Mouse (Mus musculus) hindbrain, embryonic 10.5 days (tissue): ENCODE results near the gene Rpgrip1l. TPM values are rescaled to one million over a fixed set of nuclear protein-coding genes. Genes with fewer than 3 reads are reported as not detected.

Experiments used
- DNase-seq: peaks from one replicate; pipeline ENCODE4 v3.0.0-alpha.2; 2017; ENCODE audit warnings: low spot score
- H3K27ac ChIP-seq: fragments of 300-500 bp; sonication (generic); 2 replicates; pipeline ENCODE4 v1.5.1; 2016; ENCODE audit warnings: mild to moderate bottlenecking, moderate library complexity
- H3K27me3 ChIP-seq: fragments of 300-500 bp; sonication (generic); 2 replicates; pipeline ENCODE4 v1.6.1; 2016; ENCODE audit warnings: mild to moderate bottlenecking; ENCODE audit not compliant: poor library complexity, insufficient read depth, severe bottlenecking
- H3K36me3 ChIP-seq: fragments of 300-500 bp; sonication (generic); 2 replicates; pipeline ENCODE4 v1.6.1; 2016; ENCODE audit warnings: mild to moderate bottlenecking, moderate library complexity
- H3K4me1 ChIP-seq: fragments of 300-500 bp; sonication (generic); replicated peaks from 2 replicates; pipeline ENCODE4 v1.6.1; 2016; ENCODE audit warnings: mild to moderate bottlenecking
- H3K4me3 ChIP-seq: fragments of 300-500 bp; sonication (generic); 2 replicates; pipeline ENCODE4 v1.5.1; 2016; ENCODE audit warnings: mild to moderate bottlenecking, moderate library complexity
- H3K9me3 ChIP-seq: fragments of 300-500 bp; sonication (generic); 2 replicates; pipeline ENCODE4 v1.6.1; 2016; ENCODE audit warnings: mild to moderate bottlenecking, moderate library complexity
- WGBS: fragments of 180-500 bp; shearing (Covaris S2); methylation state at CpG from one replicate; pipeline ENCODE4 v1.1.7; 2016; 5-methylcytosine and 5-hydroxymethylcytosine counted together
- polyA plus RNA-seq: library from polyadenylated mRNA; unstranded; fragments of >200 nt; fragmentation: Nextera tagmentation; extraction: Ambion mirVana; gene quantifications from 2 replicates; pipeline ENCODE4 v1.2.1, GENCODE M21; 2016

Gene Rpgrip1l
- polyA plus RNA-seq, 1 experiment from 2014 or later, result 8.9 TPM

DNA sequence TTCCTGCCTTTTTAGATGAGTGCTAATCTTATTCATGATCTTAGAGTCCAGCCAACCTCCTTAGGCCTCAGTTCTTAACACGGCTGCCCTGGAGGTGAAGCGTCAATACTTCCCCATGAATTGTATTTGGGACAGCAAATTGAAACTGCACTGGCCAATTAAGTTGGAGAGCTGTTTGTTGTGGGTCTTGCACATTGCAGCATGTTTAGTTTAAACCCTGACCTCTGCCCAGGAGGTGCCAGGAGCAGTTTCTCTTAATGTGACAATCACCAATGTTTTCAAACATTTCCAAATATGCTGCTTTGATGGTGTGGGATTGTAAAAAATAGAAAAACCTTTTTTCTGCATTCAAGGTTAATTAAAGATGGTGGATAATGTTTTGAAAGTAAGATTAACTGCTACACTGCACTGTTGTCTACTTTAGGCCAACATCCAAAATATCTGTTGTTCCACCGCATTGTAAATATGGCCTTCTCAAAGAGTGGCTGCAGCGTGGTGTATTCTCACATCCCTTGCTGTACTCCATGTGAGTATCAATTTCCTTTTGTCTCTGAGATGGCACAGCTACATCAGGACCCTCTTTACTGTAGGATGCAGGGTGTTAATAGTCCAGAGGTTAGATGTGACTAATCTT lies 67.1 kb downstream of the Rpgrip1l start:
- 71% methylated on average over 4 of the region's 4 CpGs for WGBS
- H3K27me3 ChIP-seq, result no peaks in the 10 kb centered on the region
- no peaks in the 10 kb centered on the region for H3K9me3 ChIP-seq
- DNase-seq, result no peak
- peaks cover 5% of the 10 kb centered on the region; the same call in 1 of the 2 replicates for H3K4me1 ChIP-seq
- H3K36me3 ChIP-seq, result peaks cover 15% of the 10 kb centered on the region
- H3K4me3 ChIP-seq, result no peak overlapping the region
- H3K27ac ChIP-seq, result no peak overlapping the region

DNA sequence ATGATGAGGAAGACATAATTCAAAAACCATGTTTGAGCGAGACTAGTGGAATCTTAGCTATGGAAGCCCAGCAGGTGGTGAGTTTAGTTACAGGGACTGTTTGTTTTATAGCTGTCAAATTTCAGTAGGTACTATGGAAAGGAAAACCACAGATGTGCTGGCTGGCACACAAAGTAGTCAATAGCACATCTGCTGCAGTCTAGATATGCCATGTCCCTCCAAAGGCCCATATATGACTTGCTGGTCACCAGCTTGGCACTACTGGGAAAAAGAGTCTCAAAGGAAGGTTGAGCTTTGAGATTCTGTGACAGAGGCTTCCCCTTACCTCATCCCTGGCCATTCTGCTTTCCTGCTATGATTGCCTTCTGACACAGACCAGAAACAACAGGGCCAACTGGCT lies 70.3 kb downstream of the Rpgrip1l start:
- WGBS, result 72% methylated on average over 1 of the region's 1 CpGs
- no peak for DNase-seq
- H3K36me3 ChIP-seq, result no peaks in the 10 kb centered on the region; the same call in 1 of the 2 replicates
- H3K4me3 ChIP-seq, result no peak overlapping the region
- H3K9me3 ChIP-seq, result no peaks in the 10 kb centered on the region
- H3K27ac ChIP-seq, result no peak overlapping the region
- peaks cover 5% of the 10 kb centered on the region; the same call in 1 of the 2 replicates for H3K4me1 ChIP-seq
- H3K27me3 ChIP-seq, result no peaks in the 10 kb centered on the region

DNA sequence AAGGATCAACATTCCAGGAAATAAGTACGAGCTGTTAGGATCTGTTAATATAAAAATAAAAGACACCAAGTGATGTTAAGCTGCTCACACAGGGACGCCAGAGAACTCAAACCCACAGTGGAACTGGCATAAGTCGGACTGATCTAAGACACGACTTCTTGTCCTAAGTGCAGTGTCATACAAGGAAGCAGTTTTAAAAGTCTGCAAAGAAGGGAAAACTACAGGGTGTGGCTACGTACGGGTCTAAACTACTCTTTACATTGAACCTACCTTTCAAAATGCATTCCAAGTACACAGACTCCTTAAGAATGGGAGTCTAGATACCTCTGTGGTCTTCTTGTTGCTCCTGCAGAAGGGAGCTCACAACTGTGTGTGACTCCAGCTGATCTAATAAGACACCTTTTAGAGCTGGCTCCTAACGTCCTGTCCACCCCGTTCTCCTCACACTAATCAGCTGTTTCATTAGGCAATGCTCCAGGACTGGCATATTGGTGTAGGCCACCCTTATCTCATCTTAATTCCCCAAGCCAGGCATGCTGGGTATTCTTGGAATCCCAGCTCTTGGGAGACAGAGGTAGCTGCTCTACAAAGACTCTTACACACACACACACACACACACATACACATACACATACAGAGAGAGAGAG lies 71.1 kb downstream of the Rpgrip1l start:
- H3K4me1 ChIP-seq, result peaks cover 7% of the 10 kb centered on the region; the same call in 1 of the 2 replicates
- H3K36me3 ChIP-seq, result no peaks in the 10 kb centered on the region
- 88% methylated on average over 8 of the region's 8 CpGs for WGBS
- no peaks in the 10 kb centered on the region for H3K9me3 ChIP-seq
- no peak for DNase-seq
- no peaks in the 10 kb centered on the region for H3K27me3 ChIP-seq
- H3K27ac ChIP-seq, result no peak overlapping the region
- no peak overlapping the region for H3K4me3 ChIP-seq

DNA sequence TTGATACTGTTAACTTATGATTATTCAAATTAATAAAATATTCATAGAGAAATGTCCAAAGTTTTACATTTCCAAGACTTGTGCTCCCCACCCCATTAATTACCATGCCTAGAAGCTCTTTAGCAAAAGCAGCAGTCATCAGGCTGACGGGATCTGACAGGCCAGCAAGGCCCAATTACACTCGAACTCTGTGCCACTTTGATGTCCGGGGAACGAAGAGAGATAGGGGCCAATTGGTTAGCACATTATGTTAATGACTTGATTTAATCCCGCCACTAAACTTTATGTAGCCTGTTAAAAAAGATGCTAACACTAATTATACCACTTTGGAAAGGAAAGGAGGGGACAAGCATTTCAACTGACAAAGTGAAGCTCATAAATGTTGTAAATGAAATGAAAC lies 71.7 kb downstream of the Rpgrip1l start:
- Histone ChIP-seq H3K9me3 (no peaks in the 10 kb centered on the region), H3K27me3 (no peaks in the 10 kb centered on the region), H3K4me3 (no peak overlapping the region), H3K4me1 (peaks cover 7% of the 10 kb centered on the region; the same call in 1 of the 2 replicates), H3K27ac (no peak overlapping the region), H3K36me3 (no peaks in the 10 kb centered on the region)
- 82% methylated on average over 5 of the region's 5 CpGs for WGBS
- no peak for DNase-seq

GRCm38 (mm10) chr8:91237191-91237590 lies 75.9 kb downstream of the Rpgrip1l start:
- H3K4me1 ChIP-seq, result 0 out of 2 replicates have a peak, but pooled peaks cover 3% of the 10 kb centered on the region
- H3K4me3 ChIP-seq, result no peak overlapping the region
- no peak overlapping the region for H3K27ac ChIP-seq
- H3K9me3 ChIP-seq, result no peaks in the 10 kb centered on the region
- no peak for DNase-seq
- no peaks in the 10 kb centered on the region for H3K27me3 ChIP-seq
- peaks cover 5% of the 10 kb centered on the region for H3K36me3 ChIP-seq
- 85% methylated on average over 2 of the region's 2 CpGs for WGBS

DNA sequence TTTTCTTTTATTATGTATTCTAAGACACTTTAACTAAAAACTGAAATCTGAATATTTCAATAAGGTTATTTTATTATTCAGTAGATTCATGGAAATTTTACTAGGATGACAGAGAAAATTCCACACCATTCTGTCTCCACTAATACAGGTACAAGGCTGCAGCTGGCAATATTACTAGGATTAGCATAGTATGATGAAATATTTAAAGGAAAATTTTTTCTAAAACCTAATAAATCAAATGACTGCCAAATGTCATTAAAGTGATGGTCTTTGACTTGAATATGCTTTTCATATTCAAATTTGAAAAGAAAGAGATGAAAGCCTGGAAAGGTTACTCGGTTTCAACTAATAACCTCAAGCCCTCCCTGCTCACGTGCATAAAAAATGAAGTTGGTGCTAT lies 79.0 kb downstream of the Rpgrip1l start:
- no peak overlapping the region for H3K27ac ChIP-seq
- H3K9me3 ChIP-seq, result no peaks in the 10 kb centered on the region
- H3K4me3 ChIP-seq, result no peak overlapping the region
- no peak for DNase-seq
- WGBS, result 68% methylated on average over 2 of the region's 2 CpGs
- 0 out of 2 replicates have a peak, but pooled peaks cover 3% of the 10 kb centered on the region for H3K4me1 ChIP-seq
- no peaks in the 10 kb centered on the region for H3K27me3 ChIP-seq
- H3K36me3 ChIP-seq, result peaks cover 13% of the 10 kb centered on the region

DNA sequence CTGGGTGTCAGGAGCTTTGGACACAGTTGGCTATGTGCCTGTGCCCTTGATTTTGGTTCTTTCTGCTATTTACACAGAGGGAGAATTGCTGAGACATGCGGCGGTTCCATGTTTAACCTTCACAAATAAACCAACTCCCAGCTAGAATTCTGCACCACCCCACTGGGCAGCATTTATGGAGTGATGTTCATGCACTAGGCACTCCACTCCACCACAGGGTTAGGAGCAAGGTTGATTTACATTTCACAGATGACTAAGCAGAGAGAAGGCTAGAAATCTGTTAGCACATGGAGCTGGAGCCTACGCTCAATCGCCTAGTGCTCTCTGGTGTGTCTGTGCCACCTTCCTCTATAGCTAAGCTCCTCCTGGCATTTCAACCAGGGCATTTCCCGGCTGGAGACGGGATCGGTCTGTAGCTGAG lies 85.6 kb downstream of the Rpgrip1l start:
- H3K4me3 ChIP-seq, result no peak overlapping the region
- H3K27ac ChIP-seq, result no peak overlapping the region
- no peaks in the 10 kb centered on the region for H3K27me3 ChIP-seq
- 91% methylated on average over 7 of the region's 7 CpGs for WGBS
- H3K9me3 ChIP-seq, result no peaks in the 10 kb centered on the region
- H3K36me3 ChIP-seq, result peaks cover 15% of the 10 kb centered on the region
- DNase-seq, result no peak
- no peaks in the 10 kb centered on the region for H3K4me1 ChIP-seq

- Histone ChIP-seq H3K27ac (no peak overlapping the region), H3K27me3 (no peaks in the 10 kb centered on the region), H3K4me1 (no peaks in the 10 kb centered on the region), H3K9me3 (no peaks in the 10 kb centered on the region), H3K36me3 (peaks cover 5% of the 10 kb centered on the region; the same call in 1 of the 2 replicates), H3K4me3 (no peak overlapping the region)
- WGBS, result 95% methylated on average over 7 of the region's 7 CpGs
- DNase-seq, result no peak
These were observed 88.8 kb downstream of the Rpgrip1l start for GRCm38 (mm10) chr8:91224227-91224626.

- Histone ChIP-seq H3K9me3 (no peaks in the 10 kb centered on the region), H3K4me3 (no peak overlapping the region), H3K27ac (no peak overlapping the region), H3K4me1 (no peaks in the 10 kb centered on the region), H3K36me3 (peaks cover 11% of the 10 kb centered on the region), H3K27me3 (no peaks in the 10 kb centered on the region)
- DNase-seq, result no peak
- 91% methylated on average over 2 of the region's 2 CpGs for WGBS
These were observed 91.2 kb downstream of the Rpgrip1l start for GRCm38 (mm10) chr8:91221841-91222240.

- no peak overlapping the region for H3K4me3 ChIP-seq
- H3K9me3 ChIP-seq, result no peaks in the 10 kb centered on the region
- no peak overlapping the region for H3K27ac ChIP-seq
- H3K27me3 ChIP-seq, result no peaks in the 10 kb centered on the region
- 97% methylated on average over 4 of the region's 4 CpGs for WGBS
- H3K4me1 ChIP-seq, result 0 out of 2 replicates have a peak, but pooled peaks cover 2% of the 10 kb centered on the region
- DNase-seq, result no peak
- peaks cover 6% of the 10 kb centered on the region for H3K36me3 ChIP-seq
These were observed 94.8 kb downstream of the Rpgrip1l start for GRCm38 (mm10) chr8:91218271-91218670.

DNA sequence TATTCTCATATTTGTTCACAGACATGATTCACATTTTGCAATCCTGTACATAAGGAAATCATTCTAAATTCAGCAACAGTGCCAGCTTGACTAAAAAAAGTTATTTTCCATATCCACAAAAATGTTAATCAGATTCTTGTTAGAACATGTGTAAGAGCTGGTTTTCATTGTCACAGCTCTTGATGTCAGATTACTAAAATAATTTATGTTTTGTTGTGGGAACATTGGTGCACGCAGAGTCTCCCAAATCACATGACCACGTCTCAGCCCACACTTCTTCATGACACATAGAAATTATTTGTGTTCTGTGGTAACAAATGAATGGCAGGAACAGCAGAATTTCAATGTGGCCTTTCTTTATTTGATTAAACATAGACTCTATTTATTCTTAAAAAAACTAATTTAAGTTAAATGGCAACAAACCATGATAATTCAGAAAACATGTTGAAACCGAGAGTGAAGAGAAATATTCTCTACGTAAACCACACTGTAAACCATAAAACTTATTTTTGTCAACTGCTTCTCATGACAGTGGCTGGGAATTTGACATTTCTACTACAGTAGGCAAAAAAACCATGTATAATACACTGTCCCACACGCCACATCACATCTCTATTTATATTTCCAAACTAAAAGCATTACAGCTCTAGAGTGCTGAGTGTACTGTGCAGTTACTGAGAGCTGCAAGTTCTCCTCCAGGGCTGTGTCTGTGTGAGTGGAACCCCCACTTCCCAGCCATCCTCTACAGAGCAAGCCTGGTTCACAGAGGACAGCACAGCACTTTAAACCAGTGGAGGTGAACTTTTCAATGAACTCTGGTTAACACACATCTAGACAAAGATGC lies 95.8 kb downstream of the Rpgrip1l start:
- peaks cover 6% of the 10 kb centered on the region for H3K36me3 ChIP-seq
- no peaks in the 10 kb centered on the region for H3K27me3 ChIP-seq
- H3K27ac ChIP-seq, result no peak overlapping the region
- DNase-seq, result no peak
- no peak overlapping the region for H3K4me3 ChIP-seq
- H3K4me1 ChIP-seq, result 0 out of 2 replicates have a peak, but pooled peaks cover 2% of the 10 kb centered on the region
- H3K9me3 ChIP-seq, result no peaks in the 10 kb centered on the region
- WGBS, result 94% methylated on average over 5 of the region's 5 CpGs

GRCm38 (mm10) chr8:91214287-91214686 lies 98.8 kb downstream of the Rpgrip1l start:
- Histone ChIP-seq H3K4me3 (no peak overlapping the region), H3K4me1 (0 out of 2 replicates have a peak, but pooled peaks cover 2% of the 10 kb centered on the region), H3K27ac (no peak overlapping the region), H3K9me3 (no peaks in the 10 kb centered on the region), H3K36me3 (peaks cover 6% of the 10 kb centered on the region; the same call in 1 of the 2 replicates), H3K27me3 (no peaks in the 10 kb centered on the region)
- no peak for DNase-seq
- 76% methylated on average over 3 of the region's 3 CpGs for WGBS
